Mouse (Mus musculus) spleen, adult 2 months (tissue): ENCODE measurements around the gene Gm17545. TPM values are rescaled to one million over a fixed set of nuclear protein-coding genes. Genes with fewer than 3 reads are reported as not detected.

Experiments
- DNase-seq, 2 experiments: peaks; one replicate each; pipeline versions ENCODE4 v3.0.0 to v3.0.0-alpha.2; 2012 to 2021; ENCODE audit warnings: low spot score in 2 of 2, low read depth in 1 of 2
- H3K27ac ChIP-seq: fragments of 200-500 bp; 2 replicates; pipeline ENCODE4 v1.5.1; 2012; ENCODE audit warnings: low read length, inconsistent platforms; ENCODE audit not compliant: insufficient read depth
- H3K27me3 ChIP-seq: fragments of 200-500 bp; 2 replicates; pipeline ENCODE4 v1.6.1; 2012; ENCODE audit warnings: mild to moderate bottlenecking, moderate library complexity, low read length, inconsistent platforms; ENCODE audit not compliant: control insufficient read depth, insufficient read depth
- H3K36me3 ChIP-seq: fragments of 200-500 bp; 2 replicates; pipeline ENCODE4 v1.6.1; 2012; ENCODE audit warnings: mild to moderate bottlenecking, low read length, inconsistent platforms; ENCODE audit not compliant: control insufficient read depth, insufficient read depth
- H3K4me1 ChIP-seq: fragments of 200-500 bp; 2 replicates; pipeline ENCODE4 v1.6.1; 2011; ENCODE audit warnings: inconsistent platforms; ENCODE audit not compliant: control insufficient read depth, insufficient read depth, insufficient read length
- H3K4me3 ChIP-seq: fragments of 200-500 bp; 2 replicates; pipeline ENCODE4 v1.5.1; 2011; ENCODE audit warnings: mild to moderate bottlenecking, inconsistent platforms; ENCODE audit not compliant: insufficient read depth, insufficient read length; ENCODE audit errors: extremely low read depth
- CTCF ChIP-seq: fragments of 200-500 bp; IDR thresholded peaks from 2 replicates; pipeline ENCODE4 v1.5.1; 2011; ENCODE audit warnings: mild to moderate bottlenecking, inconsistent platforms; ENCODE audit not compliant: insufficient read depth, insufficient read length, insufficient replicate concordance; ENCODE audit errors: extremely low read depth
- POLR2A ChIP-seq: fragments of 200-500 bp; IDR thresholded peaks from 2 replicates; pipeline ENCODE4 v1.6.1; 2011; ENCODE audit warnings: low read depth, low read length, inconsistent platforms
- WGBS: fragments of 180-500 bp; shearing (Covaris S2); methylation state at CpG from one replicate; pipeline ENCODE4 v1.1.7; 2018; 5-methylcytosine and 5-hydroxymethylcytosine counted together
- polyA plus RNA-seq: library from polyadenylated mRNA; depleted of rRNA; stranded (reverse); fragments of >200 nt; gene quantifications from 2 replicates; pipeline ENCODE4 v1.2.3, GENCODE M21; 2012

Gene Gm17545
- polyA plus RNA-seq, 1 experiment = not detected

GRCm38 (mm10) chr9:22453501-22453924 lies 577 bp upstream of the Gm17545 start:
- H3K4me1 ChIP-seq = peaks cover 5% of the 10 kb centered on the region; the same call in 1 of the 2 replicates
- no peak overlapping the region for H3K27ac ChIP-seq
- H3K27me3 ChIP-seq = no peaks in the 10 kb centered on the region
- H3K36me3 ChIP-seq = peaks cover 45% of the 10 kb centered on the region
- no peak for DNase-seq
- TF ChIP-seq CTCF (no peak), POLR2A (no peak)
- WGBS = 86% methylated on average over 10 of the region's 10 CpGs
- H3K4me3 ChIP-seq = no peak overlapping the region

GRCm38 (mm10) chr9:22455041-22455440 lies 951 bp downstream of the Gm17545 start:
- DNase-seq = no peak
- no peaks in the 10 kb centered on the region for H3K27me3 ChIP-seq
- H3K4me3 ChIP-seq = no peak overlapping the region
- H3K27ac ChIP-seq = no peak overlapping the region
- peaks cover 40% of the 10 kb centered on the region for H3K36me3 ChIP-seq
- H3K4me1 ChIP-seq = peaks cover 5% of the 10 kb centered on the region; the same call in 1 of the 2 replicates
- TF ChIP-seq CTCF (no peak), POLR2A (no peak)

GRCm38 (mm10) chr9:22457142-22457835 lies 3.2 kb downstream of the Gm17545 start:
- no peaks in the 10 kb centered on the region for H3K27me3 ChIP-seq
- WGBS = 42% methylated on average over 11 of the region's 11 CpGs
- TF ChIP-seq POLR2A (no peak; the same call in 1 of the 2 replicates), CTCF (no peak)
- H3K36me3 ChIP-seq = peaks cover 34% of the 10 kb centered on the region
- peak; percentile 58 to 63 for DNase-seq
- peak overlapping the region; percentile 54 for H3K4me3 ChIP-seq
- H3K4me1 ChIP-seq = peaks cover 5% of the 10 kb centered on the region; the same call in 1 of the 2 replicates
- peak overlapping the region; percentile 84 for H3K27ac ChIP-seq

- peaks cover 12% of the 10 kb centered on the region; the same call in 1 of the 2 replicates for H3K36me3 ChIP-seq
- WGBS = 93% methylated on average over 3 of the region's 3 CpGs
- no peak overlapping the region for H3K4me3 ChIP-seq
- DNase-seq = no peak
- H3K27me3 ChIP-seq = no peaks in the 10 kb centered on the region
- peaks cover 4% of the 10 kb centered on the region; the same call in 1 of the 2 replicates for H3K4me1 ChIP-seq
- no peak for TF ChIP-seq POLR2A
- TF ChIP-seq CTCF = no peak
- H3K27ac ChIP-seq = no peak overlapping the region
Measured at GRCm38 (mm10) chr9:22461946-22462345, 7.9 kb downstream of the Gm17545 start.

GRCm38 (mm10) chr9:22466212-22466611 lies 12.1 kb downstream of the Gm17545 start:
- H3K4me3 ChIP-seq = no peak overlapping the region
- H3K27me3 ChIP-seq = no peaks in the 10 kb centered on the region
- H3K27ac ChIP-seq = no peak overlapping the region
- TF ChIP-seq CTCF (no peak), POLR2A (no peak)
- DNase-seq = no peak
- 79% methylated on average over 5 of the region's 5 CpGs for WGBS
- peaks cover 5% of the 10 kb centered on the region; the same call in 1 of the 2 replicates for H3K36me3 ChIP-seq
- peaks cover 2% of the 10 kb centered on the region; the same call in 1 of the 2 replicates for H3K4me1 ChIP-seq

- Histone ChIP-seq H3K4me3 (peak overlapping the region; percentile 90), H3K27ac (peak overlapping the region; percentile 91), H3K27me3 (no peaks in the 10 kb centered on the region), H3K36me3 (peaks cover 3% of the 10 kb centered on the region; the same call in 1 of the 2 replicates), H3K4me1 (peaks cover 2% of the 10 kb centered on the region; the same call in 1 of the 2 replicates)
- TF ChIP-seq POLR2A (no peak), CTCF (no peak)
- under 1% methylated on average over 73 of the region's 73 CpGs for WGBS
- peak; percentile 37 to 39 for DNase-seq
Measured at GRCm38 (mm10) chr9:22467371-22468169, 13.5 kb downstream of the Gm17545 start.
